Mouse (Mus musculus) CH12.LX (cell line): ENCODE measurements around the gene Hlf. TPM values are rescaled to one million over a fixed set of nuclear protein-coding genes. Genes with fewer than 3 reads are reported as not detected.

Source experiments
- DNase-seq: peaks from one replicate; pipeline ENCODE4 v3.0.0-alpha.2; 2013; ENCODE audit errors: extremely low read depth
- H3K27ac ChIP-seq: 2 replicates; pipeline ENCODE4 v1.5.1; 2012; ENCODE audit warnings: low read depth, mild to moderate bottlenecking, control low read depth, moderate library complexity; ENCODE audit not compliant: insufficient read depth
- H3K27me3 ChIP-seq: replicated peaks from 2 replicates; pipeline ENCODE3; 2012; ENCODE audit warnings: inconsistent platforms
- H3K36me3 ChIP-seq, 2 experiments: replicated peaks in 1 of 2; 2 replicates each; pipeline versions ENCODE3 to v1.6.1; 2012; ENCODE audit warnings: inconsistent platforms in 1 of 2, low read length in 1 of 2, mild to moderate bottlenecking in 1 of 2, mixed read lengths in 1 of 2, moderate library complexity in 1 of 2; ENCODE audit not compliant: control insufficient read depth in 1 of 2, insufficient read depth in 1 of 2
- H3K4me1 ChIP-seq, 2 experiments: 2 replicates each; pipeline ENCODE4 v1.6.1; 2012; ENCODE audit warnings: inconsistent platforms in 1 of 2, moderate library complexity in 1 of 2; ENCODE audit not compliant: insufficient read depth in 2 of 2, control insufficient read depth in 1 of 2
- H3K4me2 ChIP-seq: 2 replicates; pipeline ENCODE4 v1.6.1; 2012; ENCODE audit warnings: low read depth, mild to moderate bottlenecking, control low read depth; ENCODE audit not compliant: poor library complexity, insufficient read depth, severe bottlenecking
- H3K4me3 ChIP-seq, 3 experiments: fragments of 150-350 bp in 1 of 3; sonication (generic) in 1 of 3; replicated peaks in 1 of 3; 2 replicates each; pipeline versions ENCODE3 to v1.5.1; 2011 to 2012; ENCODE audit warnings: low read depth in 2 of 3, low read length in 2 of 3, mild to moderate bottlenecking in 2 of 3, moderate library complexity in 2 of 3, control low read depth in 1 of 3, improper control_type of control experiment in 1 of 3, inconsistent platforms in 1 of 3, mixed read lengths in 1 of 3; ENCODE audit not compliant: poor library complexity in 1 of 3
- H3K79me2 ChIP-seq: replicated peaks from 2 replicates; pipeline ENCODE4 v1.6.1; 2012; ENCODE audit warnings: mild to moderate bottlenecking, moderate library complexity; ENCODE audit not compliant: control insufficient read depth, poor library complexity, insufficient read depth, severe bottlenecking; ENCODE audit errors: extremely low read depth
- H3K9ac ChIP-seq: 2 replicates; pipeline ENCODE4 v1.6.1; 2012; ENCODE audit warnings: low read depth, mild to moderate bottlenecking, control low read depth, moderate library complexity; ENCODE audit not compliant: insufficient read depth
- H3K9me3 ChIP-seq: replicated peaks from 2 replicates; pipeline ENCODE3; 2012; ENCODE audit warnings: low read length, inconsistent platforms, mixed read lengths
- CHD1 ChIP-seq: IDR thresholded peaks from 2 replicates; pipeline ENCODE4 v1.6.1; 2012; ENCODE audit warnings: low read depth, low read length, improper control_type of control experiment, inconsistent platforms
- CTCF ChIP-seq, 2 experiments: IDR thresholded peaks in 1 of 2; conservative IDR thresholded peaks in 1 of 2; 2 replicates each; pipeline ENCODE4 v1.5.1; 2011 to 2012; ENCODE audit warnings: low read depth in 2 of 2, low read length in 2 of 2, improper control_type of control experiment in 1 of 2, inconsistent platforms in 1 of 2, mild to moderate bottlenecking in 1 of 2, moderate library complexity in 1 of 2
- E2F4 ChIP-seq: IDR thresholded peaks from 2 replicates; pipeline ENCODE4 v1.6.1; 2011; ENCODE audit warnings: low read depth, low read length, improper control_type of control experiment; ENCODE audit not compliant: insufficient replicate concordance
- ELF1 ChIP-seq: IDR thresholded peaks from 2 replicates; pipeline ENCODE4 v1.6.1; 2014; ENCODE audit warnings: low read depth, mild to moderate bottlenecking, inconsistent platforms, low read length, improper control_type of control experiment
- ETS1 ChIP-seq: conservative IDR thresholded peaks from 2 replicates; pipeline ENCODE4 v1.6.1; 2012; ENCODE audit warnings: low read depth, mild to moderate bottlenecking, inconsistent platforms, low read length, improper control_type of control experiment, moderate library complexity
- JUND ChIP-seq: conservative IDR thresholded peaks from 2 replicates; pipeline ENCODE4 v1.6.1; 2011; ENCODE audit warnings: low read depth, low read length, improper control_type of control experiment
- KAT2A ChIP-seq: IDR thresholded peaks from 2 replicates; pipeline ENCODE4 v1.6.1; 2012; ENCODE audit warnings: low read length, improper control_type of control experiment, inconsistent platforms; ENCODE audit not compliant: insufficient replicate concordance
- MAX ChIP-seq: IDR thresholded peaks from 2 replicates; pipeline ENCODE4 v1.6.1; 2011; ENCODE audit warnings: low read length, improper control_type of control experiment
- MYC ChIP-seq: IDR thresholded peaks from 2 replicates; pipeline ENCODE4 v1.6.1; 2011; ENCODE audit warnings: low read depth, mild to moderate bottlenecking, improper control_type of control experiment, low read length
- NELFE ChIP-seq: IDR thresholded peaks from 2 replicates; pipeline ENCODE4 v1.6.1; 2011; ENCODE audit warnings: low read depth, low read length, improper control_type of control experiment
- POLR2AphosphoS2 ChIP-seq: IDR thresholded peaks from 2 replicates; pipeline ENCODE4 v1.6.1; 2011; ENCODE audit warnings: low read depth, low read length, improper control_type of control experiment
- RAD21 ChIP-seq: IDR thresholded peaks from 2 replicates; pipeline ENCODE4 v1.6.1; 2011; ENCODE audit warnings: low read depth, mild to moderate bottlenecking, low read length, improper control_type of control experiment, moderate library complexity
- SIN3A ChIP-seq: IDR thresholded peaks from 2 replicates; pipeline ENCODE4 v1.6.1; 2012; ENCODE audit warnings: low read length, improper control_type of control experiment, inconsistent platforms
- SMC3 ChIP-seq: IDR thresholded peaks from 2 replicates; pipeline ENCODE4 v1.6.1; 2011; ENCODE audit warnings: low read depth, low read length, improper control_type of control experiment
- USF1 ChIP-seq: IDR thresholded peaks from 2 replicates; pipeline ENCODE4 v1.6.1; 2014; ENCODE audit warnings: low read depth, mild to moderate bottlenecking, inconsistent platforms, low read length, improper control_type of control experiment
- dilution Hi-C: fragments of 300-500 bp; cut with MboI; formaldehyde crosslinking; loops from 2 replicates; pipeline ENCODE4 v1.14.3; 2020; ENCODE audit warnings: low sequenced_read_pairs; ENCODE audit not compliant: extremely low pct_unique_long_range_greater_than_20kb, extremely low pct_ligation_motif_present
- in situ Hi-C: fragments of 300-500 bp; cut with MboI; formaldehyde crosslinking; loops from 3 replicates; pipeline ENCODE4 v1.14.3; 2019; ENCODE audit warnings: low sequenced_read_pairs, low pct_ligation_motif_present, low pct_unique_long_range_greater_than_20kb, mixed read lengths
- polyA plus RNA-seq: library from polyadenylated mRNA; unstranded; fragments of >175 nt; gene quantifications from 2 replicates; pipeline ENCODE4 v1.2.1, GENCODE M21; 2012; ENCODE audit warnings: low read depth; ENCODE audit not compliant: insufficient read length
- total RNA-seq, 2 experiments: library from RNA; depleted of rRNA; stranded (reverse); fragments of 300-350 nt in 1 of 2; fragments of >200 nt in 1 of 2; gene quantifications; 2 replicates each; pipeline ENCODE4 v1.2.3; 2012 to 2014

Hlf gene
- total and polyA plus RNA-seq, 3 experiments, result 0.08 to 0.36 TPM; not detected in 1

GRCm38 (mm10) chr11:90364865-90365264 is 25.8 kb downstream of the Hlf start:
- Histone ChIP-seq H3K9ac (no peak overlapping the region), H3K4me3 (no peak overlapping the region), H3K9me3 (no peaks in the 10 kb centered on the region), H3K27ac (no peak overlapping the region), H3K36me3 (no peaks in the 10 kb centered on the region)
- no peak for DNase-seq
- dilution Hi-C loops (no loop called here), in situ Hi-C loops (no loop called here)
- TF ChIP-seq SMC3 (no peak), CHD1 (no peak), ELF1 (no peak), MAX (no peak), JUND (no peak), SIN3A (no peak), CTCF (conservative IDR thresholded peaks at IDR 0.05 in 1 of 2, IDR thresholded peaks at IDR 0.05 in 1 of 2; ENCODE audit: low read depth in 2 of 2, low read length in 2 of 2) (no peak), ETS1 (no peak), E2F4 (no peak), NELFE (no peak), KAT2A (no peak), RAD21 (no peak), MYC (no peak)
- TF ChIP-seq, all 38 proteins: peak for 0
- Histone ChIP-seq H3K79me2 (no peaks in the 10 kb centered on the region), H3K27me3 (no peaks in the 10 kb centered on the region), H3K4me2 (no peak overlapping the region), H3K4me1 (no peaks in the 10 kb centered on the region)

GRCm38 (mm10) chr11:90363821-90364497 is 26.7 kb downstream of the Hlf start:
- Histone ChIP-seq H3K27ac (no peak overlapping the region), H3K27me3 (no peaks in the 10 kb centered on the region)
- no peak for DNase-seq

GRCm38 (mm10) chr11:90363406-90363805 is 27.3 kb downstream of the Hlf start:
- no peaks in the 10 kb centered on the region for H3K79me2 ChIP-seq
- H3K4me1 ChIP-seq, result no peaks in the 10 kb centered on the region
- no peak overlapping the region for H3K9ac ChIP-seq
- no peak overlapping the region for H3K4me2 ChIP-seq
- dilution Hi-C loops (no loop called here), in situ Hi-C loops (no loop called here)
- H3K9me3 ChIP-seq, result no peaks in the 10 kb centered on the region
- no peaks in the 10 kb centered on the region for H3K36me3 ChIP-seq
- TF ChIP-seq POLR2AphosphoS2 (no peak), NELFE (0 out of 2 replicates have a peak, but pooled peaks have one; percentile 50), MYC (0 out of 2 replicates have a peak, but pooled peaks have one; percentile 25), SMC3 (peak; percentile 80), RAD21 (peak; percentile 65), SIN3A (no peak), CTCF (conservative IDR thresholded peaks at IDR 0.05 in 1 of 2, IDR thresholded peaks at IDR 0.05 in 1 of 2; ENCODE audit: low read depth in 2 of 2, low read length in 2 of 2) (peak; percentile 79 to 80)
- H3K4me3 ChIP-seq, result no peak overlapping the region
- H3K27me3 ChIP-seq, result no peaks in the 10 kb centered on the region
- no peak overlapping the region for H3K27ac ChIP-seq
- DNase-seq, result peak; percentile 58

More at GRCm38 (mm10) chr11:90363821-90364497, 26.7 kb downstream of the Hlf start:
- TF ChIP-seq SMC3 (no peak), USF1 (no peak), NELFE (no peak), POLR2AphosphoS2 (no peak)
- no peak overlapping the region for H3K4me2 ChIP-seq
- no peak overlapping the region for H3K4me3 ChIP-seq
- H3K79me2 ChIP-seq, result no peaks in the 10 kb centered on the region
- H3K4me1 ChIP-seq, result no peaks in the 10 kb centered on the region
- no peaks in the 10 kb centered on the region for H3K36me3 ChIP-seq
- in situ Hi-C loops, result no loop called here
- dilution Hi-C loops, result no loop called here
- no peaks in the 10 kb centered on the region for H3K9me3 ChIP-seq
- H3K9ac ChIP-seq, result no peak overlapping the region
